Mouse (Mus musculus): ENCODE data around the gene Lyz2. TPM values are rescaled to one million over a fixed set of nuclear protein-coding genes. Genes with fewer than 3 reads are reported as not detected.
"Not testable (repeated sequence)": the region's sequence is repeated elsewhere in the genome, so short reads cannot be mapped to it uniquely, and the experiment has no call there.

The Lyz2 gene
- polyA plus RNA-seq, 1 experiment from 2014 or later: 16,156 TPM

DNA sequence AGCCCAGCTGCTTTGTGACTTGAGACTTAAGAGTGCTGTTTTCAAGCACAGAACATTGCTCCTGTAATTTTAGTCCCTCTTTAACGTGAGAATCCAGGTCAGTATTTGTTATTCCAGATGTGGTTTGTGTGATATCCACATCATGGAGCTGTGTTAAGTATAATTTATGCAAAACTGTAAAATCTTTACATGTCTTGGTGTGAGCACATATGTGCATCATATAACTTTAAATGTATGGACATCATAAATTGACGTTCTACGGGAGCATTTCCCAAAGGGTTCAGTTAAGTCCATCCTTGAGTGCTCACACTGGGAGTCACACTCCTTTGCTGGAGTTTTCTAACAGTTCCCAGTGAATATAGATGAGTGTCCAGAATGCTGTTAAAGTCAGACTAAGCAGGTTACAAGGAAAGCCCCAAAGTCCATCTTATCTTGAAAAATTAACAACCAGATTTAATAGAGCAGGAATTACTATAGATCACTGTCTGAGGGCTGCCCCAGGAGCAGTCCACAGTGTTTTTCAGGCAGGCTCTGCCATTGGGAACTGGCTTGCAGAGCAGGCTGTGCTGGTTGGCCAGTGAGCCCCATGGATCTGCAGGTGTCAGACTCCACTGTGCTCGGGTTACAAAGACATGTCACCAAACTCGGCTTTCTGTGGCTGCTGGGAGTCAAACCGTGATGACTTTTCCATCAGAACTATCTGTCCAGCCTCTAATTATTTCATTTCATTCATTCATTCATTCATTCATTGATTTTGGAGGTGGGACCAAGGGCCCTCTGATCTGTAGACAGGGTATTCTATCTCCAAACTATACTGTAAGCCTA is 8.1 kb upstream of the Lyz2 start:
- Histone ChIP-seq H3K36me3 (ENCODE audit: inconsistent target) (no peaks in the 10 kb centered on the region), H3K4me3 (ENCODE audit: inconsistent target) (no peak overlapping the region), H3K79me2 (ENCODE audit: inconsistent target) (peaks cover 12% of the 10 kb centered on the region; the same call in 1 of the 2 replicates), H3K27ac (no peak overlapping the region)
- 88% methylated on average over 6 of the region's 6 CpGs for WGBS (ENCODE audit: missing documents)

DNA sequence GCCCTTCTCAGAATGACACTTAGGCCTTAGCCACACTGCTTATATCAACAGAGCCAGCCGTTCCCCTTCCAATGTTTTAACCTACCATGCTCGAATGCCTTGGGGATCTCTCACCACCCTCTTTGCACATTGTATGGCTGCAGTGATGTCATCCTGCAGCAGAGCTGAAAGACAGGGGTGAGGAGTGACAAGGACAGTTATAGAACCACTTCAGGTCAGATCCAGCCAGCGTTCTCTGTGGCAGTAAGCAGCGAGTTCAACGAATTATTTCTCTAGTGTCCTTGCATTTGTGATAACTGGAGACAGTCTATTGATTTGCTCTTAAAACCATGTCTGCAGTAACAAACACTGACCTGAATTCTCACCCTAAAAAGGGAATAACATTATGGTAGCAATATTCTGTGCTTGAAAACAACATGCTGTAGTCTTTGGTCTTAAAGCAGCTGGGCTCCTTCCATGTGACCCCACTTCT is 6.9 kb upstream of the Lyz2 start:
- 90% methylated on average over 4 of the region's 5 CpGs for WGBS (ENCODE audit: missing documents)
- not testable (repeated sequence) for H3K36me3 ChIP-seq (ENCODE audit: inconsistent target); H3K4me3 ChIP-seq (ENCODE audit: inconsistent target)
- Histone ChIP-seq H3K79me2 (ENCODE audit: inconsistent target) (peaks cover 15% of the 10 kb centered on the region; the same call in 1 of the 2 replicates), H3K27ac (peak overlapping the region; percentile 92)

DNA sequence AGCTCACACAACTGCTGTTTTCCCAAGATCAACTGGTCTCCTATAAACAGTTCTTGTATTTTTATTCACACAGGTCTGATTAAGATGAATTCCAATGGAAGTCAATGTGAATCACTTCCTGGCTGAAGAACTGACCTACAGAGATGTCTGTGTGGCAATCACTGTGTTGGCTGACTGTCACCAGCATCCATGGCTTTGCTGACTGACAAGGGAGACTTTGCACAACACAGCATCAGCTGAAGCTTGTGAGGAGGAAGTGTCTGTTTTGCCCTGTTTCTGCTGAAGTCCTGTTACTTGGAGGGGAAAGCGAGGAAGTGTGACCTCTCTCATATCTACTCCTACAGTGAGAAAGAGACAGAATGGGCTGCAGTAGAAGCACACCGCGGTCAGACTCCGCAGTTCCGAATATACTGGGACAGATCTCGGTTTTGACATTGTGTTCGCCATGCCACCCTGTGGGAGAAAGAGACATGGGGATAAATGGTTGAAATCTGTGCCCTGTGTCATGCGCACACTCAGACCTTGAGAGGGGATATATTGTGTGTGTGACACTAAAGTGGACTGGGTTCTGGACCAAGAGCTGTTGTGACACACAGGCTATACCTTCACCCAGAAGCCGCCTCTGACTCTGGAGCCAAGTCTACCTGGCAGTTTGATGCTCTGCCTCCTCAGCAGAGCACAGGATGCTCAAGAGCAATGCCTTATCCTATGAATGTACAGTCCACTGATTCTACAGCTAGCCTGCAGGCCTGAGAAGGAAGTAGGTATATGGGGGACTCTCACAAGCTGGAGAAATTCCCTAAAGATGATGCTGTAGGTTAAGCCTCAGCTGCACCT is 6.3 kb upstream of the Lyz2 start:
- H3K27ac ChIP-seq: peak overlapping the region; percentile 92
- H3K4me3 ChIP-seq (ENCODE audit: inconsistent target): no peak overlapping the region
- peaks cover 22% of the 10 kb centered on the region; the same call in 1 of the 2 replicates for H3K79me2 ChIP-seq (ENCODE audit: inconsistent target)
- WGBS (ENCODE audit: missing documents): 66% methylated on average over 9 of the region's 9 CpGs
- H3K36me3 ChIP-seq (ENCODE audit: inconsistent target): no peaks in the 10 kb centered on the region

DNA sequence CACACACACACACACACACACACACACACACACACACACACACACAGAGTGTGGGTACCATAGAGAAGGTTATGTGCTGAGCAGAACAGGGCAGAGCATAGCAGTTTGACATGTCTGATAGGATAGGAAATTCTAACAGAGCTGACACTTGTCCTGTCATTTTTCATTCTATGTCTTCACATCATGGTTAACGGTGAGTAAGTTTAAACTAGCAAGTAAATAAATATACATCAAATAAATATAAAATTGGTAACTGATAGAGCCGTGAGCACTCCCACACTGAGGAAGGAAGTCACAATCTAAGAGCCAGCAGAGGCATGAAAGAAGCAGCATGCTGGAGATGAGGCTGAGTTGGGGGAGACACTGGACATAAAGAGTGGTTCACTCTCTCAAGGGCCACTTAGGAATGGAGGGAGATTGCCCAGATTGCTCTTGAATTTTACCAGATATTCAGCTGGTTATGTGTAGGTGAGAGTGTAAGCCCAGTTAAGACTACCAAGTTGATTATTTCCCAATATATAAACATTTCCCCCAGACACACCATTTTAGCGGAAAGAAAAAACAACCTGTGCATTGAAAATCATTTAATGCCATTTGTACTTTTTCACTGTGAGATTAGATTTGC is 5.2 kb upstream of the Lyz2 start:
- H3K27ac ChIP-seq: peak overlapping the region; percentile 92
- WGBS (ENCODE audit: missing documents): 71% methylated on average over 3 of the region's 3 CpGs
- H3K79me2 ChIP-seq (ENCODE audit: inconsistent target): peaks cover 32% of the 10 kb centered on the region; the same call in 1 of the 2 replicates
- no peak overlapping the region for H3K4me3 ChIP-seq (ENCODE audit: inconsistent target)
- H3K36me3 ChIP-seq (ENCODE audit: inconsistent target): no peaks in the 10 kb centered on the region

DNA sequence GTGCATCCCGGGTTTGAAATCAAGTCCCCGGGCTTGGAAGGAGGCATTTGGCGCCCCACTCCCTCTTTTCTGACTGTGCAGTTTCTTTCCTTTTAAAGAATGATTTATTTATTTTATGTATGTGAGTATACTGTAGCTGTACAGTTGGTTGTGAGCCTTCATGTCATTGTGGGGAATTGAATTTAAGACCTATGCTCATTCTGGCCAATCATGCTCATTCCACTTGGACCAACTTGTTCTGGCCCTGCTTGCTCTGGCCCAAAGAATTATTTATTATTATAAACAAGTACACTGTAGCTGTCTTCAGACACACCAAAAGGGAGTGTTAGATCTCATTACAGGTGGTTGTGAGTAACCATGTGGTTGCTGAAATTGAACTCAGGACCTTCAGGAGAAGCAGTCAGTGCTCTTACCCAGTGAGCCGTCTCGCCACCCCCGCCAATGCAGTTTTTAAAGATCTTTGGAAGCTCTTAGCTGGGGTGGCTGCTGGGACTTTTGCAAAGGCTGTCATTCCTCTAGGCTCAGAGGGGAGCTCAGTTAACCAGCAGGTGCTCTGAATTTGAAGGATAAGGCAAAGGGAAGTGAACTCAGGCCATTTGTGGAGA is 4.3 kb upstream of the Lyz2 start:
- peak overlapping the region; percentile 92 for H3K27ac ChIP-seq
- H3K36me3 ChIP-seq (ENCODE audit: inconsistent target): no peaks in the 10 kb centered on the region
- WGBS (ENCODE audit: missing documents): 95% methylated on average over 6 of the region's 6 CpGs

DNA sequence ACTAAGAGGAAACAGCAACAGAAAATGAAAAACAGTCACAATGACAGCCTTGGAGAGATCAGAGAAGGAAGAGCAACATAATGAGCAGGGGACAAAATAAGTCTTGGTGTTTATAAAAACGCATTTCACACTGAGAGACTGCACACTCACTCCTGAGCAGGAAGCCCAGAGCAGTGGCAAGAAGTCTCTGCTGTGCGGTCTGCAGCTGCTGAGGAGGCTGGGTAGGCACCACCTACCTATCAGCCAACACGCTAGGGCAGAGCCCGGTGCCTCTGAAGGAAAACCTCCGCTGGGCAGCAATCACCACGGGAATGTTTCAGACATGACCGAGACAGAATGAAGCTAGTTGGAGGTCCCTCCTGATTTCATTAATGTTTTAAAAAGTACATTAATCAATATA is 3.5 kb upstream of the Lyz2 start:
- WGBS (ENCODE audit: missing documents): no CpG with 5 or more reads among the region's 7 CpGs
- peaks cover 48% of the 10 kb centered on the region for H3K79me2 ChIP-seq (ENCODE audit: inconsistent target)
- not testable (repeated sequence) for H3K36me3 ChIP-seq (ENCODE audit: inconsistent target); H3K4me3 ChIP-seq (ENCODE audit: inconsistent target)
- peak overlapping the region; percentile 92 for H3K27ac ChIP-seq

More for the DNA sequence above, 4.3 kb upstream of the Lyz2 start:
- Histone ChIP-seq H3K4me3 (ENCODE audit: inconsistent target) (no peak overlapping the region), H3K79me2 (ENCODE audit: inconsistent target) (peaks cover 40% of the 10 kb centered on the region)

DNA sequence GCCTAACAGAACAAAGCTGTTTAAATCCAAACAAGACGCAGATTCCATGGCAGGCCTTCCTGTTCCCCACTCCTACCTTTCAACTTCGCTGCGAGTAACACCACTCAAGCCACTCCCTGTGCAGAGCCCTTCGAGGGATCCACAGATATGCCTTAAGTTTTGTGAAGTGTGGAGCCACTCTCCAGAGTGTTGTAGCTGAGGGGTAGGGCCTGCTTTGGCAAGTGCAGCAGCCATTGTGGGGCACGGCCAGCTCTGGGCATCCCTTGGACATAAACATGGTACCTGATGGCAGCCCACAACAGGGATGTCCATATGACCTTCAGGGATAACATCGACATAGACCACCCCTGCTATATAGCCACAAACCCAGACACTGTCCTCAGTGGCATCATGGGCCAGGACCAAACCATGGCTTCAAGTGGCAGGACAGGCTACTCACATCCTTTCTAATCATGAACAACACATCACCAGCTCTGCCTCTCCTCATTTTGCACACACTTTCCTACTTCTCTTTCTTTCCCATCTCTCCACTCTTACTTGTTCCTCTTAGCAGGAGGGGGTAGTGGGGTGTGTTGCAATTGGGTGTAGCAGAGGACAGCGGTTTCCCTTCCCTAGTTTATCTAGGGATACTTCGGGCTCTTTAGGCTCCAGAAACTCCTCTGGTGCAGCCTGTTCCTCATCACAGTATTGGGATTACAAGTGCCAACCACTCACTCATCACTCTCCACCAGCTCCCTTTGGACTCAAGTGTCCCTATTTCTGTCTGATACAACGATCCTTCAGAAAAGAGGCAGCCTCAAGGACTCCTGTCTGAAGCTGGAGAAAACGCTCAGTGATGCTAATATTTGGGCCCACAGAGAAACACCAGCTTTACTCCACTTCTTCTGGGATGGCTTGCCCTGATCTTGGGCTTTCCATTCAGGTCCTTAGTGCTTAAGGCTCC is 2.7 kb upstream of the Lyz2 start:
- Histone ChIP-seq H3K79me2 (ENCODE audit: inconsistent target) (peaks cover 56% of the 10 kb centered on the region), H3K27ac (peak overlapping the region; percentile 92), H3K36me3 (ENCODE audit: inconsistent target) (no peaks in the 10 kb centered on the region), H3K4me3 (ENCODE audit: inconsistent target) (no peak overlapping the region)
- WGBS (ENCODE audit: missing documents): 63% methylated on average over 8 of the region's 10 CpGs

DNA sequence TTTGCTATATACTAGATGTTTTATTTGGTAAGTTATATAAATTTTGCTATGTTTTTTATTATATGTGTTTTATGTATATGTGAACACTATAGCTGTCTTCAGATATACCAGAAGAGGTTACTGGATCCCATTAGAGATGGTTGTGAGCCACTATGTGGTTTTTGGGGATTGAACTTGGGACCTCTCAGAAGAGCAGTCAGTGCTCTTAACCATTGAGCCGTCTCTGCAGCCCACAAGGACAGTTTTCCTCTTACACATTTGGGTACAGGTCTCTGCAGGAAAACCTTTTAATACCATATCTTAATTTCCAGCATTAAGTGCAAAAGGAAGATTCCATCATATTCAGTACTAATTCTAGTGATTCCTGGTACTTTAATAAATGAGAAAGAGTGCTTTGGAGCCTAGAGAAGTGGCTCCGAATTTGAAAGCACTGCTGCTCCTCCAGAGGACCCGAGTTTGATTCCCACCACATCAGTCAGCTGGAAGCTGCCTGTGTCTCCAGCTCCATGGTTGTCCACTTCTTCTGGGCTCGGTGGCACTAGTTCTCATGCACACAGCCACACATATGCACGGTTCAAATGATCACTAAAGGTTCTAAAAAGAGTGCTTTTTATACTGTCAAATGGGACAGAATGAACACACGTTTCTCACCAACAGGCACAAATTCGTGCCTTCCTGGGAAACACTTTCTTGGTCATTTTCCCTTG is 1.9 kb upstream of the Lyz2 start:
- WGBS (ENCODE audit: missing documents): 93% methylated on average over 7 of the region's 7 CpGs
- peaks cover 60% of the 10 kb centered on the region for H3K79me2 ChIP-seq (ENCODE audit: inconsistent target)
- peak overlapping the region; percentile 92 for H3K27ac ChIP-seq
- no peaks in the 10 kb centered on the region for H3K36me3 ChIP-seq (ENCODE audit: inconsistent target)
- no peak overlapping the region for H3K4me3 ChIP-seq (ENCODE audit: inconsistent target)

DNA sequence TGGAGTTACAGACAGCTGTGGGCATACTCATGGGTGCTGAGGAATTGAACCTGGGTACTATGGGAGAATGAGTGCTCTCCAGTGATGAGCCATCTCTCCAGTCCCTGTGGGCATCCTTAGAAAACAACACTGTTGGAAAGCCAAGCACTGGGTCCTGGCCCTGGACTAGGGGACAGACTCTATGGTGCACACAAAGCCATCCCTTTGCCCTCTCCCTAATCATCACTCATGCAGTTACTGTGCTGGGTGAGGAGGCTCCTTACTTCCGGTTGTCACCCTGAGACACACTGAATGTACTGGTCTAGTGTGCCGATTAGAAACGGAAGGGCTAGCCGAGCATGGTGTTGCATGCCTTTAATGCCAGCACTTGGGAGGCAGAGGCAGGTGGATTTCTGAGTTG is 1.1 kb upstream of the Lyz2 start:
- not testable (repeated sequence) for H3K36me3 ChIP-seq (ENCODE audit: inconsistent target); H3K4me3 ChIP-seq (ENCODE audit: inconsistent target)
- H3K27ac ChIP-seq: peak overlapping the region; percentile 92
- H3K79me2 ChIP-seq (ENCODE audit: inconsistent target): peaks cover 60% of the 10 kb centered on the region
- WGBS (ENCODE audit: missing documents): 64% methylated on average over 4 of the region's 4 CpGs

DNA sequence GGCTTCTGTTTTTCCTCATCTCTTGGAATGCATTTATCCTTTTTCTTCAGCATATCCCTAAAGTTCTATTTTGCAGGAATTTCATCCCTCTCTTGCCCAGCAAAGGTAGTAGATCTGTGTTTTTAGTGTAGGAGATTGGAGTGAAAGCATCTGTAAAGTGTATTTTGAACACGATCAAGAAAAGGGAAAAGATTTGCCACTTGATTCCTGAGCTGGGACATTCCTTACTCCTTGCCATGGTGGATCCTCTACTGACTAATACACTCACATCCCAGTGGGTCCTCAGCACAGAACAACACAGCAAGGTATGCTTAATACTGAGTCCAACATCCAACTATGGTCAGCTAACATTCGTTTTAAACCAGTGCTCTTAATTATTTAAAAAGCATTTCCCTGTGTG is 430 bp upstream of the Lyz2 start:
- H3K4me3 ChIP-seq (ENCODE audit: inconsistent target): peak overlapping the region; percentile 83
- peaks cover 59% of the 10 kb centered on the region for H3K79me2 ChIP-seq (ENCODE audit: inconsistent target)
- 67% methylated on average over 2 of the region's 2 CpGs for WGBS (ENCODE audit: missing documents)
- H3K36me3 ChIP-seq (ENCODE audit: inconsistent target): peaks cover 5% of the 10 kb centered on the region; the same call in 1 of the 2 replicates
- H3K27ac ChIP-seq: peak overlapping the region; percentile 92

DNA sequence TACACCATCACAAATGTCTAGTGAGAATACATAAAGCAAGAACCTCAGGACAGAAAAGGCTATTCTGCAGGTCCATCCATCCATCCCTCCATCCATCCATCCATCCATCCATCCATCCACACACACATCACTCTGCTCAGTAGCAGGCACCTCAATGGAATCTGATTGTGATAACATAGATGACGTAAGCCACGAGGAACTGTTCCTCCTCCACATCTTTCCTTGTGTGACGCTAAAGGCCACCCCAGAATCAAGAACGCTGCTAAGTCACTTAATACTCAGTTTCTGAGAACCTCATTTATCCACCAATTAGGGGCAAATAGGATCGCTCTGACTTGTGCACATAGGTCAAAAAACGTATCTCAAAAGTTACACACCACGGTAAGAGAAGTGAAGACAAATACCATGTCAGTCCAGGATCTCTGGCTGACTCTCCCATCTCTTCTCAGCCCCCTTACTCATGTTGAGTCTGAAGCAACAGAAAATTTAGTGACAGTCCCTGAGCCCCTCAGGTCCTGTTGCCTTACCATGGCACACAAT is 670 bp downstream of the Lyz2 start:
- WGBS (ENCODE audit: missing documents): 14% methylated on average over 7 of the region's 7 CpGs
- H3K27ac ChIP-seq: peak overlapping the region; percentile 92
- peaks cover 50% of the 10 kb centered on the region for H3K79me2 ChIP-seq (ENCODE audit: inconsistent target)
- H3K36me3 ChIP-seq (ENCODE audit: inconsistent target): peaks cover 5% of the 10 kb centered on the region; the same call in 1 of the 2 replicates
- peak overlapping the region; percentile 83 for H3K4me3 ChIP-seq (ENCODE audit: inconsistent target)

DNA sequence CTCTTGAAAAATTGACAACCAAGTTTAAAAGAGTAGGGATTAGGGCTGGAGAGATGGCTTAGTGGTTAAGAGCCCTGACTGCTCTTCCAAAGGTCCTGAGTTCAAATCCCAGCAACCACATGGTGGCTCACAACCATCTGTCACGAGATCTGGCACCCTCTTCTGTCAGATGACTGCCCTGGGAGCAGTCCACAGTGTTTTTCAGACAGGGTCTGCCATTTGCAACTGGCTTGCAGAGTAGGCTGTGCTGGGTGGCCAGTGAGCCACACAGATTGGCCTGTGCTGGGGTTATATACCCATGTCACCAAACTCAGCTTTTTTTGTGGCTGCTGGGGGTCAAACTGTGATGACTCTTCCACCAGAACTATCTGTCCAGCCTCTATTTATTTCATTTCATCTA is 2.1 kb downstream of the Lyz2 start:
- peak overlapping the region; percentile 83 for H3K4me3 ChIP-seq (ENCODE audit: inconsistent target)
- H3K27ac ChIP-seq: peak overlapping the region; percentile 92
- peaks cover 5% of the 10 kb centered on the region; the same call in 1 of the 2 replicates for H3K36me3 ChIP-seq (ENCODE audit: inconsistent target)
- peaks cover 48% of the 10 kb centered on the region for H3K79me2 ChIP-seq (ENCODE audit: inconsistent target)
- 70% methylated on average over 1 of the region's 1 CpGs for WGBS (ENCODE audit: missing documents)

DNA sequence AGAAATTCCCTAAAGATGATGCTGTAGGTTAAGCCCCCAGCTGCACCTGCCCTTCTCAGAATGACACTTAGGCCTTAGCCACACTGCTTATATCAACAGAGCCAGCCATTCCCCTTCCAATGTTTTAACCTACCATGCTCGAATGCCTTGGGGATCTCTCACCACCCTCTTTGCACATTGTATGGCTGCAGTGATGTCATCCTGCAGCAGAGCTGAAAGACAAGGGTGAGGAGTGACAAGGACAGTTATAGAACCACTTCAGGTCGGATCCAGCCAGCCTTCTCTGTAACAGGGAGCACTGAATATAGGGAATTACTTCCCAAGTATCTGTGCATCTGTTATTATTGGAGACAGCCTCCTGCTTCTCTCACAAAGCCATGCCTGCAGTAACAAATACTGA is 3.6 kb downstream of the Lyz2 start:
- 67% methylated on average over 1 of the region's 2 CpGs for WGBS (ENCODE audit: missing documents)
- not testable (repeated sequence) for H3K4me3 ChIP-seq (ENCODE audit: inconsistent target); H3K36me3 ChIP-seq (ENCODE audit: inconsistent target)
- Histone ChIP-seq H3K79me2 (ENCODE audit: inconsistent target) (peaks cover 39% of the 10 kb centered on the region), H3K27ac (peak overlapping the region; percentile 92)

Measured in macrophage (primary cell).